11 mouse cellular contexts compared by ENCODE assay signal in the genomic region with DNA sequence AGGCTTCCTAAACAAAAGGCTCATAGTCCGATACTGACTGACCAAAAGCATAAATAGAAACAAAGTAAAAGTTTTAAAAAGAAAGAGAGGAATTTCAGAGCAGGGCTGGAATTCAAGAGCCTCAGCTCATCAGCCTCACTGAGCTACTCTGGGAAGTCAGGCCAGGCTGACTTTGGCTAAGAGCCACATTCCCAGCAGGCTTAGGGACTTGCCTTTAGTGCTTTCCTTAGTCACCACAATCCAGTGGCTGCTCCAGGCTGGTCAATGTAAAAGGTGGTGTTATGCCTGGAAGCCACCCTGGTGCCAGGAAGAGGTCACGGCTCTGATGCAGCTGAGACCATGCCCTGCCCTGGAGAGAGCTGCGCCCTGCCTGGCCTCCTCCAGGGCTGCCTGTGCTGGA. TPM values are rescaled to one million over a fixed set of nuclear protein-coding genes. Genes with fewer than 3 reads are reported as not detected.
DNase-seq lines count a peak whose midpoint lies in the region; ATAC-seq and TF ChIP-seq lines count a peak whose summit lies in the region.
"Had no signal": no experiment of that assay in that cellular context is flagged by ENCODE, and none has a peak within 500 bp of the region (broad histone marks: within the 10 kb centered on the region; RNA-seq: fewer than 3 reads in every experiment).

No protein-coding gene starts in this region.

- H3K36me3 ChIP-seq in limb, embryonic 14.5 days (ENCODE audit: control insufficient read depth, insufficient read depth, low read length): no peaks in the 10 kb centered on the region
- H3K36me3 ChIP-seq in limb, embryonic 10.5 days: no peaks in the 10 kb centered on the region
- no peaks in the 10 kb centered on the region for H3K36me3 ChIP-seq in forebrain, embryonic 15.5 days

- H3K27me3 ChIP-seq in limb, embryonic 14.5 days (ENCODE audit: control insufficient read depth, insufficient read depth, low read length): no peaks in the 10 kb centered on the region
- H3K27me3 ChIP-seq in limb, embryonic 10.5 days (ENCODE audit: low read depth, poor library complexity, severe bottlenecking): no peaks in the 10 kb centered on the region
- H3K27me3 ChIP-seq in forebrain, embryonic 15.5 days: no peaks in the 10 kb centered on the region

- H3K4me1 ChIP-seq in limb, embryonic 14.5 days (ENCODE audit: control insufficient read depth, insufficient read depth, low read length): no peaks in the 10 kb centered on the region
- no peaks in the 10 kb centered on the region for H3K4me1 ChIP-seq in limb, embryonic 10.5 days
- H3K4me1 ChIP-seq in forebrain, embryonic 15.5 days: peaks cover 6% of the 10 kb centered on the region

- ATAC-seq in limb, embryonic 14.5 days (ENCODE audit: low FRiP score, low read depth): no peak
- ATAC-seq in forebrain, embryonic 15.5 days (replicated peaks): no peak

- H3K9me3 ChIP-seq in limb, embryonic 14.5 days (ENCODE audit: control insufficient read depth, low read length): no peaks in the 10 kb centered on the region
- no peaks in the 10 kb centered on the region for H3K9me3 ChIP-seq in limb, embryonic 10.5 days (replicated peaks)
- no peaks in the 10 kb centered on the region for H3K9me3 ChIP-seq in forebrain, embryonic 15.5 days

- H3K4me3 ChIP-seq in gastrocnemius, adult 2 months: no peak overlapping the region
- H3K4me3 ChIP-seq in limb, embryonic 14.5 days (replicated peaks; ENCODE audit: low read length): no peak overlapping the region
- no peak overlapping the region for H3K4me3 ChIP-seq in limb, embryonic 10.5 days
- H3K4me3 ChIP-seq in forebrain, embryonic 15.5 days: no peak overlapping the region
- H3K4me3 ChIP-seq: heart, adult 2 months had no signal

- H3K4me2 ChIP-seq in limb, embryonic 14.5 days (replicated peaks; ENCODE audit: low read depth, low read length, severe bottlenecking): no peak overlapping the region
- H3K4me2 ChIP-seq in forebrain, embryonic 15.5 days (replicated peaks): no peak overlapping the region

- intact Hi-C loops in gastrocnemius, adult 2 months (cut with DNase I): no loop called here
- intact Hi-C loops in gastrocnemius, postnatal 36 days (cut with DNase I): no loop called here

- 79% methylated on average over 3 of the region's 3 CpGs for WGBS in limb, embryonic 14.5 days
- 84% methylated on average over 3 of the region's 3 CpGs for WGBS in limb, embryonic 10.5 days
- WGBS in forebrain, embryonic 15.5 days: 70% methylated on average over 3 of the region's 3 CpGs

- TF ChIP-seq CTCF in gastrocnemius, adult 2 months (IDR thresholded peaks at IDR 0.05): no peak

- no peak for TF ChIP-seq POLR2A in limb, embryonic 14.5 days (IDR thresholded peaks at IDR 0.05; ENCODE audit: borderline replicate concordance, extremely low read depth, insufficient read depth, insufficient read length)

- DNase-seq in gastrocnemius, adult 2 months: peak; percentile 68
- no peak for DNase-seq in gastrocnemius, postnatal 36 days
- peak; percentile 58 for DNase-seq in limb, embryonic 14.5 days (ENCODE audit: low spot score)
- no peak for DNase-seq in limb, embryonic 10.5 days (ENCODE audit: low spot score)
- DNase-seq in cerebellum, postnatal 36 days: peak; percentile 83
- peak; percentile 32 for DNase-seq in skeletal muscle tissue, adult 2 months (ENCODE audit: low read depth, low spot score)
- no peak for DNase-seq in embryo, embryonic 11 days

- peak overlapping the region; percentile 68 for H3K27ac ChIP-seq in gastrocnemius, adult 2 months
- H3K27ac ChIP-seq in limb, embryonic 14.5 days (replicated peaks; ENCODE audit: low read depth, low read length): no peak overlapping the region
- H3K27ac ChIP-seq in limb, embryonic 10.5 days: no peak overlapping the region
- H3K27ac ChIP-seq in forebrain, embryonic 15.5 days (replicated peaks): no peak overlapping the region
- H3K27ac ChIP-seq: heart, adult 2 months had no signal

- no peak overlapping the region for H3K9ac ChIP-seq in limb, embryonic 14.5 days (ENCODE audit: low read depth, low read length, severe bottlenecking)
- no peak overlapping the region for H3K9ac ChIP-seq in forebrain, embryonic 15.5 days (replicated peaks)

RNA-seq across cellular contexts. Expression of gene Eif4e1b, which starts 3.2 kb away (rescaled TPM):
- not detected for total RNA-seq in gastrocnemius, adult 2 months (2021)
- not detected for total RNA-seq in gastrocnemius, postnatal 36 days (2021)
- polyA plus RNA-seq in limb, embryonic 14.5 days (2012; rRNA removed): not detected in 2 replicates
- not detected in 2 replicates for polyA plus RNA-seq in limb, embryonic 14.5 days (2014; fragmentation: Nextera tagmentation; extraction: Ambion mirVana)
- polyA plus RNA-seq in limb, embryonic 10.5 days (2016; fragmentation: Nextera tagmentation; extraction: Ambion mirVana): not detected in 2 replicates
- not detected in 2 replicates for polyA plus RNA-seq in forebrain, embryonic 15.5 days (2015; fragmentation: Nextera tagmentation; extraction: Ambion mirVana)
- total RNA-seq: heart, adult 2 months; liver, adult 2 months had no signal
- polyA plus RNA-seq: heart, adult 2 months; liver, adult 2 months; neural tube, embryonic 14.5 days had no signal

RNA-seq across cellular contexts. Expression of gene Tspan17, which starts 8.6 kb away (rescaled TPM):
- 10 to 100 TPM; 15.3 to 25.3 TPM for total RNA-seq in gastrocnemius, adult 2 months (2021)
- 10 to 100 TPM; 16.3 to 23.4 TPM for total RNA-seq in gastrocnemius, postnatal 36 days (2021)
- 2.0 and 2.6 TPM in 2 replicates for polyA plus RNA-seq in limb, embryonic 14.5 days (2012; rRNA removed)
- 4.4 TPM in 2 replicates for polyA plus RNA-seq in limb, embryonic 14.5 days (2014; fragmentation: Nextera tagmentation; extraction: Ambion mirVana)
- polyA plus RNA-seq in limb, embryonic 10.5 days (2016; fragmentation: Nextera tagmentation; extraction: Ambion mirVana): 2.0 and 3.3 TPM in 2 replicates
- 20.5 and 22.9 TPM in 2 replicates for polyA plus RNA-seq in forebrain, embryonic 15.5 days (2015; fragmentation: Nextera tagmentation; extraction: Ambion mirVana)

RNA-seq across cellular contexts. Expression of gene Sncb, which starts 14.2 kb away (rescaled TPM):
- total RNA-seq in gastrocnemius, adult 2 months (2021): not detected
- not detected for total RNA-seq in gastrocnemius, postnatal 36 days (2021)
- polyA plus RNA-seq in limb, embryonic 14.5 days (2012; rRNA removed): 0.30 TPM in 1 of 2 replicates, not detected in the other
- polyA plus RNA-seq in limb, embryonic 14.5 days (2014; fragmentation: Nextera tagmentation; extraction: Ambion mirVana): 0.40 TPM in 1 of 2 replicates, not detected in the other
- polyA plus RNA-seq in limb, embryonic 10.5 days (2016; fragmentation: Nextera tagmentation; extraction: Ambion mirVana): not detected in 2 replicates
- 23.3 and 25.0 TPM in 2 replicates for polyA plus RNA-seq in forebrain, embryonic 15.5 days (2015; fragmentation: Nextera tagmentation; extraction: Ambion mirVana)
- total RNA-seq: heart, adult 2 months; liver, adult 2 months had no signal
- polyA plus RNA-seq: liver, adult 2 months had no signal

RNA-seq across cellular contexts. Expression of gene Gprin1, which starts 30.9 kb away (rescaled TPM):
- total RNA-seq in gastrocnemius, adult 2 months (2021): not detected
- not detected for total RNA-seq in gastrocnemius, postnatal 36 days (2021)
- polyA plus RNA-seq in limb, embryonic 14.5 days (2012; rRNA removed): 0.70 and 0.87 TPM in 2 replicates
- 0.32 and 0.67 TPM in 2 replicates for polyA plus RNA-seq in limb, embryonic 14.5 days (2014; fragmentation: Nextera tagmentation; extraction: Ambion mirVana)
- 0.24 and 0.54 TPM in 2 replicates for polyA plus RNA-seq in limb, embryonic 10.5 days (2016; fragmentation: Nextera tagmentation; extraction: Ambion mirVana)
- polyA plus RNA-seq in forebrain, embryonic 15.5 days (2015; fragmentation: Nextera tagmentation; extraction: Ambion mirVana): 15.6 and 22.5 TPM in 2 replicates
- total RNA-seq: heart, adult 2 months; liver, adult 2 months had no signal
- polyA plus RNA-seq: heart, adult 2 months; liver, adult 2 months had no signal

Comparison
In these comparisons a context has a peak if more than half of its experiments do, and no peak if none do; other contexts are left out.
1. DNase-seq: peak in gastrocnemius, adult 2 months (single experiment), limb, embryonic 14.5 days (single experiment), cerebellum, postnatal 36 days (2 of 2) and skeletal muscle tissue, adult 2 months (single experiment); none in gastrocnemius, postnatal 36 days (0 of 2), limb, embryonic 10.5 days (single experiment) and embryo, embryonic 11 days (single experiment).
2. RNA of gene Sncb, which starts 14.2 kb away (polyA plus RNA-seq): 23.3 to 25.0 TPM in forebrain, embryonic 15.5 days; 0.30 to 0.40 TPM in limb, embryonic 14.5 days and not detected in limb, embryonic 10.5 days; every median in the first group is over 10 times any median in the second.